Mouse (Mus musculus): ENCODE results near the gene Coro7. TPM values are rescaled to one million over a fixed set of nuclear protein-coding genes. Genes with fewer than 3 reads are reported as not detected.

The Coro7 gene
- polyA plus RNA-seq (2014; fragmentation: Illumina TruSeq; extraction: RNeasy Lipid Tissue Mini Kit (QIAGEN cat#74804)): 0.66 TPM

DNA sequence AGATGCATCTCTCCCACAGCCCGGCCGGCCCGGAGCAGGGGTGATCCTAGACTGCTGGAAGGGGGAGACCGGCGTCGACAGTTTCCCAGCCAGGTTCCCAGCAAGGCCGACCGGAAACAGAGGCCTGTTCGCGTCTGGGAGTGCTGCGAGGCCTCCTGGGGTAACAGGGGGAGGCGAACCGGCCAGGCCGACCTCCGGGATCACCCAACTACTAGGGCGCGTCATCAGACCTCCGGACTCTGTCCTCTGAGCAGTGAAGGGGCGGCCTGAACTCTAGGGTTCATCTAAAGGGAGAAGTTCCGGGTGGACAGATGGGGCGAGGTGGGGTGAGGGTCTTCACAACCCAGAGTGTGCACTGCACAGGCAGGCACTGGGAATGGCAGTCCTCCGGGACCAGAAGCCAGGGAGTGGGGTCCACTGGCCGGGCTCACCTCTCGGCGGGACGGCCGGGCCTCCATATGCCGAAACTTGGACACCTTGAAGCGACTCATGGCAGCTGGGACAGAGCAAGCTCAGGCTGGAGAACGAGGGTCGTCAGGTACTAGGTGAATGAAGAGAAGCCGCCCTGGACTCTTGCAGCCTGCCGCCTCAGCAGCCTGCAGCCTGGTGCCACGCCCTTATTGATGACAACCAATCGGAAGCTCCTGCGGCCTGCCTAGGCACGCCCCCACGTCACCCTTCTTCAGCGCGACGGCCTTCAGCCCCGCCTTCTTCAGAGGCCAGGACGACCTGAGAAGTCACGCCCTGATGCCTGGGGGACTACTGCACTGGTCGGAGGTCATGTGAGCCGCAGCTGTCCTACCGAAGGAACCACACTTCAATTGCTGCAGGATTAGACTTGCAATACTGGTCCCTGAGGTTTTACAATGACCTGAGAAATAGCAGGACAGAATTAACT lies at the start of gene Coro7:
Gene Coro7, minus strand, starts transcription at position 657 of the 898 bp plus-strand sequence.

GRCm38 (mm10) chr16:4725780-4726527 lies 46.4 kb upstream of the Coro7 start, which contains the start of gene Hmox2:
Hmox2 (plus strand) TSS chr16:4726361.

GRCm38 (mm10) chr16:4718753-4719518 lies 39.4 kb upstream of the Coro7 start, which contains the start of gene Nmral1:
Nmral1 (minus strand) TSS chr16:4719356.

DNA sequence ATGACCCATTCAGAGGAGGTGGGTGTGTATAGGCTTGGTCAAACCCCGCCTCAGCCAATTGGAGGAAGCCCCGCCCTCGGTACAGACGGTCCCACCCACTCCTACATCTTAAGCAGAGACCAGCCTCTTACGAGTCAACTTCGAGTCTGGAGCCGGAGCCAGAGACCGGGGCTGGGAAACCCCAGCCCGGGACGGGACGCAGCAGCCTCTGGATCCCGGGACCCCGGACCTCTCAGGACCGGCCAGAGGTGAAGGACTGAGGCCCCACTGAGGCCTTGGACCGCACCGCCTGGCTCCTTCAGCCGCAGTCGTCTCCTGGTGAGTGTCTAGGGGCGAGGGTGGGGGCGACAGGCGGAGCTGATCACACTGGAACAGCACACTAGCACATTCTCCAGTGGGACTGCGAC lies 39.7 kb downstream of the Coro7 start, which contains the start of the genes Vasn and Dnaja3:
Gene Vasn, plus strand, starts transcription at position 111 of the 407 bp plus-strand sequence.
Gene Dnaja3, plus strand, starts transcription at position 159 of the 407 bp plus-strand sequence.

DNA sequence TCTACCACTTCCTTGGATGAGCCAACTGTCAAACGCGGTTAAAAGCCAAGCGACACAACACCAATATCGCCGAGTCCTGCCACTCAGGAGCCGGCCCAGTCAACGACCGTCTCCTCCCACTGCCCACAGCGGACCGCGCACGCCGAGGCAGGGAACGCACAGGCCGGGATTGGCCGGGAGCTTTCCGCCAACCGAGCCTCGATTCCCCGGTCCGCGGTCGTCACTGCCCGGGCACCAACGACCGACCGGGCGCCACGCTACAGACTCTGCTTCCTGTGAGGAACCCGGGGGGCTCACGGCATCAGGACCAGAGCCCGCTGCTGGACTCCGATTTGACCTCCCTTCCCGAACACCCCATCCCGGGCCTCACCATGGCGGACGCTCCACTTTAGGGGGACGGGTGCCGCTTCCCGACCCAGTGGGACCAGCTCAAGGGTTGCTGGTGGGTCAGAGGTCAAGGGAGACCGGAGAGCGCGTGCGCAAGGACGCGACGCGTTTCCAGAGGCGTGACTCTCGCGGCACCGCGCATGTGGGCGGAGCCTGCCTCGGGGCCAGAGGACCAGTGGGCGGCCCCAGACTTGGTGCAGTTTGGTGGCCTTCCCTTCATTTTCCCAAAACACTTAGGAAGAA lies 55.0 kb downstream of the Coro7 start, which contains the start of gene Pam16:
Gene Pam16, minus strand, starts transcription at position 508 of the 630 bp plus-strand sequence.

GRCm38 (mm10) chr16:4593971-4594813 lies 85.4 kb downstream of the Coro7 start, which contains the start of gene Glis2:
Glis2 (plus strand) TSS chr16:4594713.

Other genes starting within 250 kb of the Coro7 start
- 8.3 TPM for gene Srl, start 138.0 kb downstream of the Coro7 start, polyA plus RNA-seq (2014; fragmentation: Illumina TruSeq; extraction: RNeasy Lipid Tissue Mini Kit (QIAGEN cat#74804))
- 4.1 TPM for gene Tfap4, start 119.9 kb downstream of the Coro7 start, polyA plus RNA-seq (2014; fragmentation: Illumina TruSeq; extraction: RNeasy Lipid Tissue Mini Kit (QIAGEN cat#74804))
- gene Glis2, start 85.1 kb downstream of the Coro7 start, polyA plus RNA-seq (2014; fragmentation: Illumina TruSeq; extraction: RNeasy Lipid Tissue Mini Kit (QIAGEN cat#74804)): 4.1 TPM
- gene Pam16, start 54.8 kb downstream of the Coro7 start, polyA plus RNA-seq (2014; fragmentation: Illumina TruSeq; extraction: RNeasy Lipid Tissue Mini Kit (QIAGEN cat#74804)): 8.5 TPM
- 3.6 TPM for gene Vasn, start 39.8 kb downstream of the Coro7 start, polyA plus RNA-seq (2014; fragmentation: Illumina TruSeq; extraction: RNeasy Lipid Tissue Mini Kit (QIAGEN cat#74804))
- 27.7 TPM for gene Dnaja3, start 39.8 kb downstream of the Coro7 start, polyA plus RNA-seq (2014; fragmentation: Illumina TruSeq; extraction: RNeasy Lipid Tissue Mini Kit (QIAGEN cat#74804))
- gene Nmral1, start 39.6 kb upstream of the Coro7 start, polyA plus RNA-seq (2014; fragmentation: Illumina TruSeq; extraction: RNeasy Lipid Tissue Mini Kit (QIAGEN cat#74804)): 0.31 TPM
- 48.7 TPM for gene Hmox2, start 46.6 kb upstream of the Coro7 start, polyA plus RNA-seq (2014; fragmentation: Illumina TruSeq; extraction: RNeasy Lipid Tissue Mini Kit (QIAGEN cat#74804))
- gene Cdip1, start 110.5 kb upstream of the Coro7 start, polyA plus RNA-seq (2014; fragmentation: Illumina TruSeq; extraction: RNeasy Lipid Tissue Mini Kit (QIAGEN cat#74804)): 46.7 TPM
- gene 4930562C15Rik, start 155.6 kb upstream of the Coro7 start, polyA plus RNA-seq (2014; fragmentation: Illumina TruSeq; extraction: RNeasy Lipid Tissue Mini Kit (QIAGEN cat#74804)): 1.4 TPM
- 0.40 TPM for gene Ubald1, start 200.5 kb upstream of the Coro7 start, polyA plus RNA-seq (2014; fragmentation: Illumina TruSeq; extraction: RNeasy Lipid Tissue Mini Kit (QIAGEN cat#74804))
- gene Mgrn1, start 206.5 kb upstream of the Coro7 start, polyA plus RNA-seq (2014; fragmentation: Illumina TruSeq; extraction: RNeasy Lipid Tissue Mini Kit (QIAGEN cat#74804)): 8.6 TPM

Data from ovary, adult 10 weeks (tissue).